Mouse (Mus musculus): ENCODE results near the gene Wwox.

DNA sequence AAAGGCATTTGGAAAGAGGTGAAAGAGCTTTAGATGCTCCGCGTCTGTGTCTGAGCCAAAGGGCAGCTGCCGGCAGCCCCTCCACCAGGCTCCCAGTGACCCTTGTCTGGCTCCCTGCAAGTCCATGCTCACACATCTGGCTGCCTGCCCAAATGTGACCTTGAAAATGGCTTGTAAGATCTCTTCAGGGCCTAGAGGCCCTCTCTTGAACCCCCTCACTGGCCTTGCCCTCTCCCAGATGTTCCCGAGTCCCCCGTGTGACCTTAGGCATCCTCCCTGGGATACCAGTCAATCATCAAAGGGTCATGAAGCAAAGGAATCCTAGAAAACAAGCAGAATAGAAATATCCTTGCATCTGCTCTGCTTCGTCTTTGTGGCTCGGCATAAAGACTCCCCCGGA is 567.1 kb downstream of the Wwox start:
- TF ChIP-seq CTCF (IDR thresholded peaks at IDR 0.05; ENCODE audit: control insufficient read depth, insufficient read depth, low read length) = no peak
- TF ChIP-seq POLR2A (IDR thresholded peaks at IDR 0.05; ENCODE audit: borderline replicate concordance, control insufficient read depth, low read depth, low read length) = no peak
